Mouse (Mus musculus) spleen, postnatal 14 days (tissue): ENCODE data around the gene Srr.

Experiments used
- DNase-seq, 2 experiments: peaks; one replicate each; pipeline ENCODE4 v3.0.0; 2021 to 2022; ENCODE audit warnings: low spot score in 2 of 2

Srr gene

GRCm38 (mm10) chr11:74925577-74926387, at the start of gene Srr, which contains the start of gene Smg6:
Srr (minus strand) TSS chr11:74925948.
Smg6 (plus strand) TSS chr11:74925823.
- peak; percentile 89 to 92 for DNase-seq

- DNase-seq, result no peak
Measured at GRCm38 (mm10) chr11:74974615-74975014, 48.9 kb upstream of the Srr start.

DNA sequence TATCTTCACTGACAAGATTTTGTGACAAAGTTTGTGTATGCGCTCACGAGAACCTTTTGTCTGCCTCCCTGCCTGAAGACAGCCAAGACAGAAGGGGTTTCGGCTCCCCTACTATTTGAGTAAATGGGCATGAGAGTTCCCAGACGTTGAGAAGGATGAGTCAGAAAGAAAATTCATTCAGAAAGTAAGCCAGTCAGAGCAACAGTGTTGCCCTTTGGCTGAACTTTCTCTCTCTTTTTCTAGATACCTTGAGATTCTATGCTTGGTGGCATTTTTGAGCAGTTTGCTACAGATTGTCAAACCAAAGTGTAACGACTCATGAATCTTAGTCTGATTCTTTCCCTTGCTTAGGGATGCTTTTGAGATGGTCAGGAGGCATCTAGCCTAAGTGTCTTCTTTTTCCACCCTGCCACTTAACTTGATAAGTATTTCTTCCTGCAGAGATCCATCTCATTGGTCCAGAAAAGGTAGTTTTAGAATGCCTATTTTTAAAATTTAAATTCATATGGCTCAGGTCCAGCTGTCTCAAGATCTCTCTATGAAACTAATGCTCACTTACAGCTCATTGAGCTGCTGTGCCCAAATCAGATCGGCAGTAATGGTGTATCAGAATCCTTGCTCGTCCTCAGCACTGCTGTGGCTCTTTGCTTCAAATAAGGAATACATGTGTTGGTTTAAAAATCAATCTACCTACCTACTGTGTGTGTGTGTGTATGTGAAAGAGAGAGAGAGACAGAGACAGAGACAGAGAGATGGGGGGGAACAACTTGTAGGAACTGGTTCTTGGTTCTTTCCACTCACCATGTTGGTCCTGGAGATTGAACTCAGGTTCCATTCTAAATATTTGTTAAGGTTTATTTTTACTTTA, 47.8 kb upstream of the Srr start:
- DNase-seq, result no peak

GRCm38 (mm10) chr11:74965516-74965915, 39.8 kb upstream of the Srr start:
- DNase-seq, result no peak

GRCm38 (mm10) chr11:74962846-74963407, 37.2 kb upstream of the Srr start:
- no peak for DNase-seq

DNA sequence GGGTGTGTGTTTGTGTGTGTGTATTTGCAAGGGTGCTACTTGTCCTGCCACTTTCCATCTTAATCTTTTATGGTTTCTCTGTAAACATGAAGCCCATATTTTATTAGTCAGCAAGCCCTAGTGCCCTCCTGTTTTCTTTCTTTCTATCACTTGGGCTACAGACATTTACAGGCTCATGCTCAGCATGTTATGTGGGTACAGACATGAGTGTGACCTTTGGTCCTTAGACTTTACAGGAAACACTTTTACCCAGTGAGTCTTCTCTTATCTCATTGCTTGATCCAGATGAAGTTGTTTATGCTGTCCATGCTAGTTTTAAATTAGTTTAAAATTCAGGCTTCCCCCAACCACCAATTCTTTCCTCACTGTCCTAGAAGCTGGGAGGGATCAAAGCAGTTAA, 36.2 kb upstream of the Srr start:
- no peak for DNase-seq

DNA sequence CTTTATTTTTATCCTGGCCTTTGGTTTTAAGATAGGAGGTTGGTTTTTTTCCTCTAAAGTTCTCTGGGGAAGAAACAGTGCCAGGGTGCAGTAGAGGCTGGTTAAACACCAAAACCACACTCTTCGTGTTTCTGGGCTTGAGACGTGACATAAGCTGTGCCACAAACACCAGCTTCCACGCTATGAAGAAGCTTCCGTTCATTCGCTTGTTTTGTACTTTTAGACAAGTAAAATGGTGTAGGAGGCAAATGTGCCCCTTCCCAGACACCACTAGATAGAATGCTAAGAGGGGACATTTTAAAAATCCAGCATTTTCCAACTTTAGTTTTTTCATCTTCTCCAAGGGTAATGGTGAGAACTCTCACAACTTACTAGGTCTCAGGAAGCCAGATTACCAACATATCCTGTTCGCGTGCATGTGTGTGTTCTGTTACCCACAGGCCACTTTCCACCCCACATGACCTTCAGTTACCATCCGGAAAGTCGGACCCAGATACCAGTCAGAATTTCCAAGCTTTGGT, 34.3 kb upstream of the Srr start:
- no peak for DNase-seq

- no peak for DNase-seq
Measured at GRCm38 (mm10) chr11:74959501-74959900, 33.8 kb upstream of the Srr start.

DNA sequence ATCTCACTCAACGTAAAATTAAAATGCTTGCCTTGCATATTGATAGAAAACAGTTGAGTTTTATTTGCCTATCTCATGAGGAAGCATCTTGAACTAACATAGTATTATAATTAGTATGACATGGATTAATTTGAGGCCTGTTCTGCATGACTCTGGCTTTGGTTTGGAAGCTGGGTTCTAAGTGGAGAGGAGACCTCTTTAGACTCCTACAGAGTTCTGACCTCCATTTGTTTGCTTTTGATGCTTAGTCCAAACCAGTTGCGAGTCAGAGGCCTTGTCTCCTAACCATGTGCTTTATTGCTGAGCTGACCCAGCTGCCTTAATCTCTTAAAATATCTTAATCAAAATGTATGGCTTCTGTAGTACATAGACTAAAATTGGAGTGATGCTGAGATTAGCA, 31.9 kb upstream of the Srr start:
- DNase-seq, result no peak

DNA sequence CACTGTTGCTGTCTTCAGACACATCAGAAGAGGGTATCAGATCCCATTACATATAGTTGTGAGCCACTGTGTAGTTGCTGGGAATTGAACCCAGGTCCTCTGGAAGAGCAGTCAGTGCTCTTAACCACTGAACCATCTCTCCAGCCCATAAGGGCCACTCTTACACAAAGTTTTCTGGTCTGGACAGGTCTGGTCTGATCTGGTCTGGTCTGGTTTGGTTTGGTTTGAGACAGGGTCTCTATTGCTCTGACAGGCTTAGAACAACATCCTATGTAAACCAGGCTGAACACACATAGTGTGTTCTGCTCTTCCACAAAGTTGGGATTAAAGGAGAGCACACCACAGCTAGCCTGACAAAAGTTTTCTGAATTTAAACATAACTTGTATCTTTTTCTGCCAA, 30.3 kb upstream of the Srr start:
- DNase-seq, result no peak

GRCm38 (mm10) chr11:74954901-74955300, 29.2 kb upstream of the Srr start:
- no peak for DNase-seq

DNA sequence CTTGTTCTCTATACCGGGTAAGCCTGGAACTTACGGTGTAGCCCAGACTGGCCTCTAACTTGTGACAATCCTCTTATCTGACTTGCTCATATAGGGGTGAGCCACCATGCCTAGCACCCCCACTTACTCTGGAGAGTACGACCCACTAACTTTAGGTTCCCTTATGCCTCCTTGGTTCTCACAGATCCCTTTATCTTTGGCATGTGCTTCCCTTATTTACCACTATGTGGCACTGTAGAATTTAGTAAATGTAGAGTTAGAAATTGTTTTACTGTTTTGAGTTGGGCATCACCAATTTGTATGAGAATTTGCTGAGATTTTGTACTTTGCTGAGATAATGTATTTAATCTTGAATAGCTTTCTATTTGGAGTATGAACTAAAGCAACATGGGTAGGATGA, 20.6 kb upstream of the Srr start:
- DNase-seq, result no peak

GRCm38 (mm10) chr11:74930391-74930790, 4.6 kb upstream of the Srr start:
- no peak for DNase-seq

GRCm38 (mm10) chr11:74929111-74929510, 3.4 kb upstream of the Srr start:
- DNase-seq, result no peak

DNA sequence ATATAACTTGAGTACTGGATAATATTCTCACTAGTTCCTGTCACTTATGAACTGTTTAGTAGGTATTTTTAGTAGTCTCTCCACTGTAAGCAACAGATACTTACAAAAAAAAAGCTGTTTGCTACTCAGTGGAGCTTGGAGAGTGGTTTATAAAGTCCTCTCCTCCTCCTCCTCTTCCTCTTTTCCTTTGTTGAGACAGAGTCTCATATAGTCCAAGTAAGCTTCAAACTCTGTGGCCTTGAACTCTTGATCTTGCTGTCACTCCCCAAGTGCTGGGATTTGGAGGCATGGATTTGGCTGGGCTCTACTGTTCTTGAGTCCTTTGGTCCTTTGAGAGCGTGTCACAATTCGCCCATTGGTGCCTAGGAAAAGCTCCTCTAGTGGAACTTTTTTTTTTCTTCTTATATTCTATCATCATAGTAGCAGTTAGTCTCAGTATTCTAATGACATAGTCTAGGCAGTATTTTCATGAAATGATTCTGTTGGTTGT, 1.5 kb upstream of the Srr start:
- no peak for DNase-seq

- peak; percentile 12 to 28 for DNase-seq
Measured at GRCm38 (mm10) chr11:74926388-74927005, 749 bp upstream of the Srr start.

DNA sequence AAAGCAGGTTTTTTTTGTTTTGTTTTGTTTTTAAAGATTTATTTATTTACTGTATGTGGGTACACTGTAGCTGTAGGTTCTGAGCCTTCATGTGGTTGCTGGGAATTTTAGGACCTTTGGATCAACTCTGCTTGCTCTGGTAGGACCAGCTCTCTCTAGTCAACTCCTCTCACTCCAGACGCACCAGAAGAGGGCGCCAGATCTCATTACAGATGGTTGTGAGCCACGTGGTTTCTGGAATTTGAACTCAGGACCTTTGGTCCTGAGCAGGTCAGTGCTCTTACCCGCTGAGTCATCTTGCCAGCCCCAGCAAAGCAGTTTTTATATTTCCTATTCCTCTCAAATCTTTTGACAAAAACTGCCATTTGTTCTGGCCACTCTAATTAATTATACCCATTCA, 1.6 kb downstream of the Srr start:
- peak; percentile 12 to 35 for DNase-seq

- DNase-seq, result no peak
Measured at GRCm38 (mm10) chr11:74919249-74919648, 6.5 kb downstream of the Srr start.

- DNase-seq, result no peak
Measured at GRCm38 (mm10) chr11:74912492-74912891, 13.3 kb downstream of the Srr start.

GRCm38 (mm10) chr11:74909978-74910377, 15.8 kb downstream of the Srr start:
- no peak for DNase-seq

DNA sequence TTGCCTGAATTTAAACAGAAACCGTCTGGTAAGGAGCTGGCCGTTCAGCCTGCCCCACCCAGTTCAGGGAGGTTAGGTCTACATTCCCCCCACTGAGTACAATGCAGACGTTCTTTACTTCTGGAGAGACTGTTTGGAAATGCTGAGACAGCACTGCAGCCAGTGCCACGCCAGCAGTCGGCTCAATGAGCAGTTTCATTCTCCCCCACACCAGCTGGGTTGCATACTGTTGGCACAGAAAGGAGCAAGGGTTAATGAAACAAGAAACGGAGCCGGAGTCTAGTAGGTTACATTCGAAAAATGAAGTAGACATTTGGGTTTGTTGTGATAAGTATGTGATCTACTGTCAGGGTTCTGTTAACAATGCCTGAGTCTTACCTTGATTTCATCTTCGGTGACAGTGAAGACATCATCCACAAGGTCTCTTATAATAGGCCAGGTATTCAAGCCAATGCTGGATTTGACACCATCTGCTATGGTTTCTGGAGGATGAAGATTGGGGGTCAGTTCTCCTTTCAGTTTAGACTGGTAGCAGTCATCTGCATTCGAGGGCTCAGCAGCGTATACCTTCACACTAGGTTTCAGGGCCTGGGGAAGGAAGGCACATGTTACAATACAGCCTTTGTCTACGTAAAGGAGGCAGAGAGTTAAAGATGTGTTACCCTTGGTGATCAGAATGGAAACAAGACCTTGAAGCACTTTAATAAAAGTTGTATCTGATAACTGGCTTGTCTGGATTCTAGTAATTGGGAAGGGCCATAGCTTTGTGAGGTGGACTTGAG, 16.9 kb downstream of the Srr start:
- DNase-seq, result no peak
